Mouse (Mus musculus) large intestine, adult 2 months (tissue): ENCODE data around the gene Gpr162. TPM values are rescaled to one million over a fixed set of nuclear protein-coding genes. Genes with fewer than 3 reads are reported as not detected.
"Not testable (repeated sequence)": the region's sequence is repeated elsewhere in the genome, so short reads cannot be mapped to it uniquely, and the experiment has no call there.

Experiments
- DNase-seq: peaks from one replicate; pipeline ENCODE4 v3.0.0-alpha.2; 2012; ENCODE audit warnings: low read depth, low spot score
- WGBS: fragments of 180-500 bp; shearing (Covaris S2); methylation state at CpG from one replicate; pipeline ENCODE4 v1.1.7; 2018; 5-methylcytosine and 5-hydroxymethylcytosine counted together
- polyA plus RNA-seq: library from polyadenylated mRNA; depleted of rRNA; stranded (reverse); fragments of >200 nt; gene quantifications from 2 replicates; pipeline ENCODE4 v1.2.3, GENCODE M21; 2012

Gene Gpr162
- polyA plus RNA-seq, 1 experiment: 1.1 TPM

DNA sequence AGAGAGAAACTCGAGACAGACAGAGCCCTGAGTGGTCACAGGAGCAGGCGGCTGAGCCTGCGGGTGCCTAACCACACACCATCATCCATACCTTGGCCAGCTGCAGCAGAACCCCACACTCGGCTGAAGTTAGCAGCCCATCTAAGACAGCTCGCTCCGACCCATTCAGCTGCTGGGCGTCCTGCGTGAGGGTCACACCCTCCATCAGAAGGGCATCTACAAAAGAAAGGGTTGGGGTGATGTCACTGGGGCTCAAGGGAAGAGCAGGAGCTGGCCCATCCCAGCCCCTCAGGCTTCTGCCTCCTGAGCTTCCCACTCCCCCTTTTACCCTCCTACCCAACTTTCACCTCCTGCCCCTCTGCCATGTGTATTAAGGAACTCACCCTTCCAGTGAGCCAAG is 13.2 kb downstream of the Gpr162 start:
- no peak for DNase-seq
- 57% methylated on average over 8 of the region's 8 CpGs for WGBS

- 16% methylated on average over 9 of the region's 9 CpGs for WGBS
- DNase-seq: peak; percentile 70
Observed at GRCm38 (mm10) chr6:124847305-124847704, 16.5 kb downstream of the Gpr162 start.

DNA sequence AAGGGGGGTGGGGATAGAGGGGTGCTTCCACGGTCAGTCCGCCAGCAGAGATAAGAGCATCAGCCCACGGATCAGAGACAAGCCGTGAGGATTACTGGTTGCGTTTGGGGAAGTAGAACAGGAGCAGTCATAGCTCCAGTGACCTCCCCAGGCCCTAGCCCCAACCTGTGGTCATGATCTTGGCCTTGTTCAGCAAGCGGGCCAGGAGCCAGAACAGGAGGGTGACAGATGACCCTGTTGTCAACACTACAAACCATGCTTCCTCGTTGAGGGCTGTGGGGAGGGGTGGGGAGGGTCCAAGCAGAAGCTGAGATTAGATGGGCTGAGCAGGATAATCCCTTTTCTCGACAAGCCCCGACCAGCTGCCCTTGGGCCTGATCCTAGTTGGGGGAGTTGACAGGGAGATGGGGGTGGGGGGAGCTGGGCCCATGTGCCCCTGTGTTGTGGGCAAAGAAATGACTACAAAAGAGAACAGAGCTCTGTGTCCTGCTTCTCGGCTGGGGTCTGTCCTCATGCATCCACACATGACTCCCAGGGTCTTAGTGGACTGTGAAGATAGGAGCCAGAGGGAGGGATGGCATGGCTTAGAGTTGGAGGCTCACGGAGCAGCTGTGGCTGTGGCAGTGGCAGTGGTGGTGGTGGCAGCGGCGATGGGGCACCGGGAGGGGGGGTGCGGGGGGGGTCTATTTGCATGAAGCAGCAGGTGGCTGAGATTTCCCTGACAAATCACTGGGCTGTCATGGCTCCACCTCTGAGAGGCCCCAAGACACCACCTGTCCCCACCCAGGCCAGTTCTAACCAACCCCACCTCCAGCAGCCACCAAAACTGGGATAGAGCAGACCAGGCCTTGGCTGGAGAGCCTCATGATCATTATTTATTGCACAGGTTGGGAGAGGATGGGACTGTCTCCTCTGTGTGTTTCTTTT is 23.3 kb downstream of the Gpr162 start, which contains the start of gene Gnb3:
TSS of gene Gnb3 (minus strand) at position 35 of the 927 bp plus-strand sequence.
- no peak for DNase-seq
- WGBS: 42% methylated on average over 15 of the region's 15 CpGs

- WGBS: 23% methylated on average over 8 of the region's 8 CpGs
- DNase-seq: no peak
Observed at GRCm38 (mm10) chr6:124839805-124840204, 24.0 kb downstream of the Gpr162 start.

GRCm38 (mm10) chr6:124836411-124836810 is 27.4 kb downstream of the Gpr162 start:
- DNase-seq: no peak
- WGBS: 57% methylated on average over 7 of the region's 7 CpGs

DNA sequence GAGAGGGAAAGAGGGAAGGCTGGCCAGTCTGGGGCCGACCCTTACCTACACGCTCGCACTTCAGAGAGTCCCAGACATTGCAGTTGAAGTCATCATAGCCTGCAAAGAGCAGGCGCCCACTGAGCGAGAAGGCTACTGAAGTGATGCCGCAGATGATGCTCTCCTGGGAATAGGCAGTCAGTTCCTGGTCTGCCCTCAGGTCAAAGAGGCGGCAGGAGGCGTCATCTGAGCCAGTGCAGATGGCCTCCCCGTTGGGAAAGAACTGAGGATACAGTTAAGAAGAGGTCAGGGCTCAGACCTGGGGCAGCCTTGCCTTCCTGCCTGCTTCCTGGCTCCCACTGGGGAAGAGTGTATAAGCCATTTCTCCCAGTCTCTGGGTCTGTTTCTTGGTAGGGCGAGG is 28.3 kb downstream of the Gpr162 start:
- 81% methylated on average over 10 of the region's 10 CpGs for WGBS
- DNase-seq: no peak

DNA sequence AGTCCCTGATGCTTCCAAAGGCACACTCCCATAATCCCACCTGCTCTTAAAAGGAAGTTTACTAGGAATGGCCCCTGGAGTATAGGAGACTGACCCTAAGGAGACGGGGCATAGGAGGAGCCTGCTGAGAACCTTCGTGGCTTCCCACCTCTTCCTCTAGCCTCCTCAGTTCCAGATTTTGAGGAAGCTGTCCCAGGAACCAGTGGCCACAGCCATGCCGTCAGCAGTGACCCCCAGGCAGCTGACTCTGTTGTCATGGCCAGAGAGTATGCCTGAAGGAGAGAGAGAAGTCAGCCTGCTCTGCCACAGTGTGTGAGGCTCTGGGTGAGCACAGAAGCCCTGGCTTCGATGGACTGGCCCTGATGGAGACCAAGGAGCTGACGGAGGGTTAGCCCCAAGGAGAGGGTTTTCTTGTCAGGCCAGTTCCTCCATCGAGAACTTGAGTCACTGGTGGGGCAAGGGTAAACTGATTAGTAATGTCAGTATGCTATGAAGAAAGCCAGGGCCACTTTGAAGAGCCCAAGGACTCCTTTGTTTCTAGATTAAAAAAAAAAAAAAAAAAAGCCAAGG is 29.2 kb downstream of the Gpr162 start:
- no peak for DNase-seq
- WGBS: 76% methylated on average over 6 of the region's 6 CpGs

DNA sequence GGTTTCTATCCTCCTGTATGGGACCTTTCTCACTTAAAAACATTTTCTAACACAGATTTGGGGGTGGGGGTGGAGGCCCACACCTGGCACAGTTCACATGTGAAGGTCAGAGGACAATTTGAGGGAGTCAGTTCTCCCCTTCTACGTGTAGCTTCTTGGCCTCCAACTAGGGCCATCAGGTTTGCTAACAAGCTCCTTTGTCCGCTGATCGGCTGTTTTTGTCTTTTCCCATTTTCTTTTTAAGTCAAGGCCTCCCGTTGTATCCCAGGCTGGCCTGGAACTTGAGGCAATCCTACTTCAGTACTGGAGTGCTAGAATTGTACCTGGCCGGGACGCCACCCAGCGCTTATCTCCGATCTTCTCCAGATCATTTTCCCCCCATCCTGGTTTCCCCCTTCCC is 32.1 kb downstream of the Gpr162 start:
- 93% methylated on average over 8 of the region's 8 CpGs for WGBS

DNA sequence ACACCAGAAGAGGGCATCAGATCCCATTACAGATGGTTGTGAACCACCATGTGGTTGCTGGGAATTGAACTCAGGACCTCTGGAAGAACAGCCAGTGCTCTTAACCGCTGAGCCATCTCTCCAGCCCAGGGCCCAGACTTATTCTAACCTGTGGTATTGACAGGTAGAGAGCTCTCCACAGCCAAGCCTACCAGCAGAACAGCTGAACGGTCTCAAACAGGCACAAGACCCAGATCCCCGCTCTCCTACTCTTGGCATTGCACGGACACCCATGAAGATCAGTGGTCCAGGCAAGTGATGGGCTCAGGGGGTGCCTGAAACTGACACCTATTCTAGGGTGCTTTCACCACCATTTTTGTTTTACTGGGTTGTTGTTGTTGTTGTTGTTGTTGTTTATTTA is 32.6 kb downstream of the Gpr162 start:
- WGBS: 95% methylated on average over 4 of the region's 4 CpGs

More for the DNA sequence above, 32.1 kb downstream of the Gpr162 start:
- DNase-seq: no peak

GRCm38 (mm10) chr6:124829799-124830700 is 33.7 kb downstream of the Gpr162 start:
- WGBS: under 1% methylated on average over 38 of the region's 38 CpGs
- DNase-seq: peak; percentile 87

More for the DNA sequence above, 32.6 kb downstream of the Gpr162 start:
- not testable (repeated sequence) for DNase-seq

GRCm38 (mm10) chr6:124828868-124829798 is 34.6 kb downstream of the Gpr162 start, which contains the start of the genes Usp5 and Cdca3:
TSS of gene Usp5 (minus strand) at chr6:124829484.
TSS of gene Cdca3 (plus strand) at chr6:124829547.
- under 1% methylated on average over 55 of the region's 55 CpGs for WGBS

DNA sequence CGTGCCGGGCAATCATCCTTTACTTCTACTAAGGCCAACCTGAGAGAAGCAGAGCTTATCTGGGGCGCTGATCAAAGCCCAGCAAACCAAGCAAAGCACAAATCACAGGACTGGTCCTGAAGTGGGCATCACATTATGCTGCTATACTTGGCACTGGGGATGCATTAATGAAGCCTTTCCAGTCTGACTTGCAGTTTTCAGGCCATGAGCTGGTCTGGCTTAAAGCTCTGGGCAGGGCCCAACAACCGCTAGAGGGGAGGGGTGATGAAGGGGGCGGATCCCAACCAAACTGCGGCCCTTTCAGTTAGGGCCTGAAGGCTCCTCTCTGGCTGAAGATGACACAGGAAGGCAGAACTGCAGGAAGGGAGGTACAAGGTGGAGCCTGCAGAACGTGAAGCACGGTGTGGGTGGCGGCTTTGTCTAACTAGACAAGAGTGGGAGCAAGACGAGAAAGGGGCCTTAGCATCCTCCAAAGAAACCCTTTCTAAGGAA is 35.6 kb downstream of the Gpr162 start:
- no peak for DNase-seq
- WGBS: 15% methylated on average over 10 of the region's 10 CpGs

More at GRCm38 (mm10) chr6:124828868-124829798, 34.6 kb downstream of the Gpr162 start, which contains the start of the genes Usp5 and Cdca3:
- DNase-seq: peak; percentile 100

- no peak for DNase-seq
- WGBS: 94% methylated on average over 4 of the region's 4 CpGs
Observed at GRCm38 (mm10) chr6:124822049-124822448, 41.7 kb downstream of the Gpr162 start.

- 90% methylated on average over 5 of the region's 5 CpGs for WGBS
- no peak for DNase-seq
Observed at GRCm38 (mm10) chr6:124820891-124821290, 42.9 kb downstream of the Gpr162 start.

GRCm38 (mm10) chr6:124817971-124818370 is 45.8 kb downstream of the Gpr162 start:
- no peak for DNase-seq
- 84% methylated on average over 8 of the region's 8 CpGs for WGBS

- whole genome bisulfite sequencing: 95% methylated on average over 8 of the region's 8 CpGs
- no peak for DNase-seq
Observed at GRCm38 (mm10) chr6:124817563-124817962, 46.2 kb downstream of the Gpr162 start.

- no peak for DNase-seq
- 97% methylated on average over 11 of the region's 11 CpGs for WGBS
Observed at GRCm38 (mm10) chr6:124817125-124817524, 46.7 kb downstream of the Gpr162 start.

- WGBS: 92% methylated on average over 4 of the region's 4 CpGs
Observed at GRCm38 (mm10) chr6:124816611-124817010, 47.2 kb downstream of the Gpr162 start.

More at GRCm38 (mm10) chr6:124816611-124817010, 47.2 kb downstream of the Gpr162 start:
- DNase-seq: no peak
